ENCODE assay signal across 12 mouse cellular contexts in the genomic region with DNA sequence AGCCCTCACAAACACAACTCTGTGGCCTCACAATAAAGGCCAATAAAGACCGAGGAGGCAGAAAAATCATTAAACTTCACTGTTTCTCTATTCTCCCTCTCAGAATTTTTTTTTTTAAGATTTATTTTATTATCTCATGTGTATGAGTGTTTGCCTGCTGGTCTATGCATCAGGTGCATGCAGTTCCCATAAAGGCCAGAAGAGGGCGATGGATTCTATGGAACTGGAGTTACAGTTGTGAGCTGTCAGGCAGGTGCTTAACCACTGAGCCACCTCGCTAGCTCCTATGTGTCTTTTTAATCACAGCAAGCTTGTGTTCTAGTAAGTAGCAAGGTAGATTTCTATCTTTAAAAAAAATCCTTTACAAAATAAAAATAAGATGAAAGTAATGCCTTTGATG.
DNase-seq lines count a peak whose midpoint lies in the region; ATAC-seq and TF ChIP-seq lines count a peak whose summit lies in the region.
"Had no signal": no experiment of that assay in that cellular context is flagged by ENCODE, and none has a peak within 500 bp of the region (broad histone marks: within the 10 kb centered on the region; RNA-seq: fewer than 3 reads in every experiment).

No protein-coding gene starts in this region.

- peak; percentile 38 for TF ChIP-seq CTCF in gastrocnemius, adult 2 months (IDR thresholded peaks at IDR 0.05)
- TF ChIP-seq CTCF in lung, embryonic 14.5 days (IDR thresholded peaks at IDR 0.05; ENCODE audit: low read depth), result peak; percentile 65
- peak; percentile 54 for TF ChIP-seq CTCF in stomach, postnatal 0 days (IDR thresholded peaks at IDR 0.05; ENCODE audit: low read depth)

- H3K4me1 ChIP-seq in lung, embryonic 14.5 days (ENCODE audit: insufficient read depth), result no peaks in the 10 kb centered on the region
- H3K4me1 ChIP-seq in stomach, postnatal 0 days (replicated peaks; ENCODE audit: control insufficient read depth, insufficient read depth), result no peaks in the 10 kb centered on the region
- H3K4me1 ChIP-seq: forebrain, embryonic 13.5 days; limb, embryonic 13.5 days; neural tube, embryonic 12.5 days had no signal

- intact Hi-C loops in gastrocnemius, adult 2 months (cut with DNase I), result no loop called here

- DNase-seq in gastrocnemius, adult 2 months, result no peak
- DNase-seq in gastrocnemius, postnatal 4 days (ENCODE audit: low spot score in 2 of 2), result no peak
- peak; percentile 50 for DNase-seq in lung, embryonic 14.5 days
- no peak for DNase-seq in lung, postnatal 4 days
- peak; percentile 60 for DNase-seq in R1 (ENCODE audit: low read depth, low spot score)
- peak; percentile 17 for DNase-seq in stomach, postnatal 0 days (ENCODE audit: low spot score)
- DNase-seq in layer of hippocampus, adult 9-11 months, result no peak
- no peak for DNase-seq in gastrocnemius, adult 8-10 months (ENCODE audit: low spot score in 2 of 2)

- no peak for ATAC-seq in lung, embryonic 14.5 days (ENCODE audit: insufficient read depth)
- no peak for ATAC-seq in stomach, postnatal 0 days (ENCODE audit: low FRiP score, low TSS enrichment)
- ATAC-seq: forebrain, embryonic 13.5 days had no signal

- TF ChIP-seq EP300 in stomach, postnatal 0 days (optimal IDR thresholded peaks at IDR 0.05), result no peak

- H3K36me3 ChIP-seq in lung, embryonic 14.5 days (ENCODE audit: insufficient read depth), result no peaks in the 10 kb centered on the region
- no peaks in the 10 kb centered on the region for H3K36me3 ChIP-seq in stomach, postnatal 0 days (ENCODE audit: control insufficient read depth, insufficient read depth, low read length)
- H3K36me3 ChIP-seq: G1E; limb, embryonic 13.5 days; neural tube, embryonic 12.5 days had no signal

- H3K9ac ChIP-seq in lung, embryonic 14.5 days, result no peak overlapping the region
- no peak overlapping the region for H3K9ac ChIP-seq in stomach, postnatal 0 days (ENCODE audit: low read length)
- H3K9ac ChIP-seq: forebrain, embryonic 13.5 days; limb, embryonic 13.5 days; neural tube, embryonic 12.5 days had no signal

- WGBS in lung, embryonic 14.5 days, result 64% methylated on average over 3 of the region's 3 CpGs
- WGBS in stomach, postnatal 0 days, result 65% methylated on average over 3 of the region's 3 CpGs

- no peak overlapping the region for H3K27ac ChIP-seq in gastrocnemius, adult 2 months
- no peak overlapping the region for H3K27ac ChIP-seq in lung, embryonic 14.5 days (ENCODE audit: low read depth)
- no peak overlapping the region for H3K27ac ChIP-seq in stomach, postnatal 0 days (replicated peaks)
- H3K27ac ChIP-seq: forebrain, embryonic 13.5 days; limb, embryonic 13.5 days; neural tube, embryonic 12.5 days had no signal

- H3K4me2 ChIP-seq in lung, embryonic 14.5 days, result no peak overlapping the region
- no peak overlapping the region for H3K4me2 ChIP-seq in stomach, postnatal 0 days (replicated peaks; ENCODE audit: low read depth)
- H3K4me2 ChIP-seq: forebrain, embryonic 13.5 days; limb, embryonic 13.5 days; neural tube, embryonic 12.5 days had no signal

- H3K27me3 ChIP-seq in lung, embryonic 14.5 days (ENCODE audit: insufficient read depth, low read length), result no peaks in the 10 kb centered on the region
- no peaks in the 10 kb centered on the region for H3K27me3 ChIP-seq in stomach, postnatal 0 days (ENCODE audit: control insufficient read depth, insufficient read depth, low read length)
- H3K27me3 ChIP-seq: forebrain, embryonic 13.5 days; limb, embryonic 13.5 days; neural tube, embryonic 12.5 days had no signal

- H3K9me3 ChIP-seq in lung, embryonic 14.5 days (ENCODE audit: low read depth, low read length), result no peaks in the 10 kb centered on the region
- no peaks in the 10 kb centered on the region for H3K9me3 ChIP-seq in stomach, postnatal 0 days (ENCODE audit: control insufficient read depth, low read length)
- H3K9me3 ChIP-seq: forebrain, embryonic 13.5 days; limb, embryonic 13.5 days; neural tube, embryonic 12.5 days had no signal

- no peak overlapping the region for H3K4me3 ChIP-seq in gastrocnemius, adult 2 months
- no peak overlapping the region for H3K4me3 ChIP-seq in lung, embryonic 14.5 days (ENCODE audit: low read depth, low read length)
- no peak overlapping the region for H3K4me3 ChIP-seq in stomach, postnatal 0 days (ENCODE audit: low read depth, low read length)
- H3K4me3 ChIP-seq: forebrain, embryonic 13.5 days; limb, embryonic 13.5 days; neural tube, embryonic 12.5 days had no signal

Comparison
In these comparisons a context has a peak if more than half of its experiments do, and no peak if none do; other contexts are left out.
1. DNase-seq: peak in lung, embryonic 14.5 days (single experiment), R1 (single experiment) and stomach, postnatal 0 days (single experiment); none in gastrocnemius, adult 2 months (single experiment), gastrocnemius, postnatal 4 days (0 of 2), lung, postnatal 4 days (0 of 2), layer of hippocampus, adult 9-11 months (single experiment) and gastrocnemius, adult 8-10 months (0 of 2).
2. Peak in every context shown above with its lines, with median percentiles within 50 percentile points of each other: CTCF ChIP-seq.